Mouse (Mus musculus) layer of hippocampus, postnatal 10 days (tissue): ENCODE measurements around the gene Bach1. TPM values are rescaled to one million over a fixed set of nuclear protein-coding genes. Genes with fewer than 3 reads are reported as not detected.
A peak's percentile ranks its signal among the peaks of the same experiment; 100 is the strongest.

ENCODE experiments used
- DNase-seq, 2 experiments: peaks; one replicate each; pipeline ENCODE4 v3.0.0; 2021; ENCODE audit warnings: low spot score in 2 of 2
- total RNA-seq, 2 experiments: library from RNA; stranded (reverse); gene quantifications; 2 replicates each; pipeline ENCODE4 v1.2.3; 2021

Bach1 gene
- total RNA-seq, 2 experiments from 2014 or later = 18.2 to 19.2 TPM

DNA sequence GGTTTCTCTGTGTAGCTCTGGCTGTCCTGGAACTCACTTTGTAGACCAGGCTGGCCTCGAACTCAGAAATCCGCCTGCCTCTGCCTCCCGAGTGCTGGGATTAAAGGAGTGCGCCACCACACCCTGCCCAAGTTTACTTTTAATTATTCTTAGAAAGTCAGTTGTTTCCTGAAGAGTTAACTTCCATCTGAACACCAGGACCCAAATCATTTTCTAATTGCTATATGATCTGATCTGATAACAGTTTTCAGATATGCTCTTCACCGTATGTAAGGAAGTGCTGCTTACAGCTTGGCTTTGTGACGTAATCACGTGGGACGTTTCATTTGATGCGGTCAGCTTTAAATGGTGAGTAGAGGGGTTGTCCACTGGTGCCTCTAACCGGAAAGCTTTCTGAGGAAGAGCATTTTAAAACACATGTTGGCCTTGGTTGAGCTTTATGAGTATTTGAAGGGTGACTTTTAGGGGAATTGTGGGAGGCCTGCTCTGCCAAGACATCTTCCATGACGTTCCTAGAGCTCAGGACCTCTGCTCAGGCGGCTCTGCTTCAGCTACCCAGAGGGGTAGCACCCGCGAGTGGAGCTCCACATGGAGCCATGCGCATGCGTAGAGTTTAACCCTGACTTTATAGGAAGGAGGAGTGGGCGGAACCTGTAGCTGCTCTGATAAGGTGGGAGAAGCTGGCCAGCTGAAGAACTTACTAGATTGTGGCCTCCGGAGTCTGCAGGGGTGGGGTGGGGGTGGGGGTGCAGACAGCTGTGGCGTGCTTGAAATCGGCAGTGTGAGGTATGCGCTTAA, 39.3 kb downstream of the Bach1 start:
- DNase-seq = no peak

DNA sequence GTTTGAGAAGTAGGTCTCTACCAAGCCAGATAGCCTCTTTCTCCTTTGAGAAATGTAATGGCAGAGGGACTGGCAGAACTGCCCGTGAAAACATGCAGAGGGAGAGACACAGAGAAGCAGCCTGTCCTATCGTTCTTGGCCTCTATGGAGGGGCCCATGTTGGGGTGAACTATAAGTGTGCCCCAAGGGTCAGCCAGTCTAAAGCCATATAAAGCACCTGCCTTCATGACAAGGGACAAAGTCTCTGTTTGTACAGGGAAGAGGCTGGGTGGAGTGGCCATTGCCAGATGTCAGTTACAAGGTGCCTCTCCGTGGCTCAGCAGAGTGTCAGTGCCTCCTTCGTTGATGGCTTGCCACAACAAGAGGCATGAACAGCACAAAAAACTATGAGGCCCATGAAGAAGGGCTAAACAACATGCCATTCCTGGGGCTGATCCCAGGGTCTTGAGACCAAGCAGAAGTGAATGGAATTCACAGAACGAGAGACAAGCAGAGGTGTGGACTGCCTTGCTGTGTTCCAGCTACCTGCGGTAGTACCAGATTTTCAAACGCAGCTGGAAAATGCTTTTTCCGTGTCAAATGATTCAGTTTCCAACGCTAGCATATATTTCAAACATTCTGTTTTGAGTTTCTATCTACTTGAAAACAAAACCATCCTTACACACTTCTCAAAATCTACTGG, 42.4 kb downstream of the Bach1 start:
- DNase-seq = no peak

DNA sequence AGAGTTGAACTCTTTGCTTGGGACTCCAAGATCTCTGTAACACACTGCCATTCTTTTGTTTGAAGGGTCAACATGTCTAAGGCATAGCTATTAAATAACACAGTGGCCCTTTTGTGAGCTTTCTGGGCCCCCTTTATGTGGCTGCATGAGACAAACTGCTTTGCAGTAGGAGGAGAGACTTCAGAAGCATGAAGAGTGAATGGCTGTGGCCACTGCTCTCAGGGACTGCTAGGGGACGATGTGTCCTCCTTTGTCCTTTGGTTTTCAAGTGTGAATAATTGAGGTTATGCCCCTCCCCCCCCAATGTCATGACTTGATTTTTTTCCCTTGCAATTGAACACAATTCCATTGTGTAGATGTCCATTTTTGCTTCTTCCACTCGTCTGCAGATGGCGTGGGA, 44.9 kb downstream of the Bach1 start:
- no peak for DNase-seq

DNA sequence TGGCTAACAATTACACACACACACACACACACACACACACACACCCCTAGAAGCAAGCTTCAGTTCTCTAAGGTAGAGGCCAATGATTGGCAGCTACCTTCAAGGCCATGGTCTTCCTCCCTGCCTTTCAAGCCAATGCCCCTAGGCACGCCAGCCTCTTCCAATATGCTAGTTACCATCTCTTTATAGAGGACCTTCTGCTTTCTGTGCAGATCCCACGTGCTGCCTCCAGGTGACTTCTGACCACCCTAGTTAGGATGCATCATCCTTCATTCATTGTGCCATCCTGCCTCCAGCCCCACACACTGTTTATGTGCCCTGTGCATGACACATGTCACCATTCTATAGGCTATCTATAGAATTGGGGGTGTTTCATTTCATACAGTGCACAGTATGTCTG, 45.6 kb downstream of the Bach1 start:
- DNase-seq = no peak

DNA sequence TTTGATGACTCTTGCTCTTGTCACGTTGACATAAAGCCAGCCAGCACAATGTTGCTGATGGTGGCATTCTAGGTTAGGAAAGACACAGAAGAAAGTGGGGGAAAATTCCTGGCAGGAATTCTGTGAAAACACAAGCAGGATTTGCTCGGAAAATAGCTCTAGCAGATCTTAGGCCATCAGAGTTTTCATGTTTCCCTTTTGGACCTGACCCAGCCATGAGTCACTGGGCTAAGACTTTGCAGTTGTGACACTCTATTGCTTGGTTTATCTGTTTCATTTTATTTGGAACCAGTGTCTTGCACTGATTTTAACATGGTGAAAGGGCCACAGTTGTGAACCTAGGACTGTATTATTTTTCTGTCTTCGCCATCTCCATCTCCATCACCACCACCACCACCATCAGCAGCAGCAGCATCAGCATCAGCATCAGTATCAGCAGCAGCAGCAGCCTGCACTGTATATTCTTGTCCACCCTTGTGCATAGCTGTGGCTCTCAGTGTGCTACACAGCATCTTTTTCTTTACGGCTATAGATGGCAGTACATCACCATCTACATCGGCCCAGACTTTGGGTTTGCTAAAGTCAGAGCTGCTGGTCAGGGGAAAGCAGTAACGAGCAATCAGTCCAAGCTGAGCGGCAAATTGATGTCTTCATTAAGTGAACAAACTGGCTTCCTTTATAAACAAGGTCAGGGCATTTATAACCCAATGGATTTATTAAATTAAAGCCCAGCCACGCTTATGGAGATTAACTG, 46.6 kb downstream of the Bach1 start:
- DNase-seq = no peak

DNA sequence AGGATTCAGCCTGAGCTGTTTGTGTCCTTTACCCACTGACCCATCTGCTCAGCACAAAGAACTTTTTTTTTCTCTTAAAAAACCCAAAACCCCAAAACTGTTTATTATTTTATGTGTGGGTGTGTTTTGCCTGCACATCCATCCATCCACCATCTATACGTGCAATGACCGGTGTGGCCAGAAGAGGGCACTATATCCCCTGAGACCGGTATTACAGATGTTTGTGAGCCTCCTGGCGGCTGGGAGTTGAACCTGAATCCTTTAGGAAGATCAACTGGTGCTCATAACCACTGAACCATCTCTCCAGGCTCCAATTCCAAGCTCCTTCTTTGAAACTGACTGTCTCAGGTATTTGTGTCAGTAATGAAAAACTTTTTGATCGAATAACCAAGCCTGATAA, 48.0 kb downstream of the Bach1 start:
- DNase-seq = peak; percentile 62 to 71

DNA sequence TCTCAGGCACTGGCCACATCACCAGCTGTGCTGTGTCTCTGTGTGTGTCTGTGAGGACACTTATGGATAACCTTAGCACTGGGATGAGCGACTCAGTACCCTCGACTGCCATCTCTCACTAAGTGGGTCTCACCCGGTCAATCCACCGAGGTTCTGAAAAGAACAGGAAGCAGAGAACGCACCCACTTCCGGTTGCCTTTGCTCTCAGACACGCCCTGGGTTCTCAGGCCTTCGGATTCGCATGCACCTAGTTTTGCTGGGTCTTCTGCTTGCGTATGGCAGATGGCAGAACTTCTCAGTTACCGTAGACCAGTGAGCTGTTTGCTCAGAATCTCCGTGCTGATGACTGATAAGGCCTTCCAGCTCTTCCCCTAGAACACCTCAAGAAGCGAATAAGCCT, 52.5 kb downstream of the Bach1 start:
- no peak for DNase-seq

DNA sequence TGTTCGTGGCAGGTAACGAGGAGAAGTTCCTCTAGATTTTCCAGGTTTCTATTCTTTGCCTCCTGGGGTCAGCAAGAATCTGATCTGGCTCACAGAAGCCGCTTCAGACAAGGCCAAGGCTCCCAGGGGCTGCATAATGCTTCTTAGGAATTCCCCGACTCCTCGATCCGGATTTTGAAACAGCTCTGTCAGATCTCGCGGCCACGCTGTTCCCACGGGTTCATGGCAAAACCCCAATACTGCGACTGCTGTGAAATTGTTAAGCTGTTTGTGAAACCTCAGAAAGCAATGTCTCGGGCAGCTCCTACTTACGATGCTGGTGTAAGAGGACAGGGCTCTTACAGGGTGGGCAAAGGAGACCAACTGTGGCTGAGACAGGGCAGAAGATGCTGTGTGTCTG, 53.7 kb downstream of the Bach1 start:
- DNase-seq = peak in 1 of 2 experiments; percentile 27

DNA sequence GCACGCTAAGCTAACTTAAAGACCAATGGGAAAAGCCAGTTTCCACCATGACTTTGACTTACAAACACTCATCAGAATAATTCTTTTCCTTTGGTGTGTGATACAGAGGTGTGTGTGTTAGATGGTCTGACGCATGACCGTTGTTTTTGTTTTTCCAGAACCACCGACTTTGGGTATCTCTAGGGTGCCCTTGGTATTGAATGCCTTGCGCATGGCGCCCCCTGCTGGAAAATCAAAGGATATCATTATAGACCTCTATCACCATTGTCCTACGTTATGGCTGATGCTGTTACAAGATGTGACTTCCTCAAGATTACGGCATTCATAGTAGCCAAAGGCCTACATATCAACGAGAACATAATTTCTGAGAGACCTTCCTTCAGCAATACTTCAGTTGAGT, 56.1 kb downstream of the Bach1 start:
- peak; percentile 56 to 65 for DNase-seq

DNA sequence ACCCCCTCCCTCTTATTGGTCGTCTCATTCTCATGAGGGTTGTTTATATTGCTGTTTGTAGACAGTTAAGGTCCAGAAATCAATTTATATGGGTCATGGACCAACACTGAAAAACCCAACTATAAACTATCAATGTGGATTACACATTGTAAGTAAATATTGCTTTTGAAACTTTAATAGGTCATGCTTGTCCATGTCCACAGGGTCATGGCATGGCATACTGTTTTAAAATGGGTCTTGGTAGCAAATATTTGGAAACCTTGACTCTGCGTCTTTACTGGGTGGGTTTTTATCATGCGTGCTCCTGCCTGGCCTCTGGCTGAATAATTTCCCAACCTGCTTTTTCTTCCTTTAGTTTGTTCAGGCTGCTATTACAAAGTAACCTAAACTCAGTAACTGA, 57.2 kb downstream of the Bach1 start:
- DNase-seq = no peak

DNA sequence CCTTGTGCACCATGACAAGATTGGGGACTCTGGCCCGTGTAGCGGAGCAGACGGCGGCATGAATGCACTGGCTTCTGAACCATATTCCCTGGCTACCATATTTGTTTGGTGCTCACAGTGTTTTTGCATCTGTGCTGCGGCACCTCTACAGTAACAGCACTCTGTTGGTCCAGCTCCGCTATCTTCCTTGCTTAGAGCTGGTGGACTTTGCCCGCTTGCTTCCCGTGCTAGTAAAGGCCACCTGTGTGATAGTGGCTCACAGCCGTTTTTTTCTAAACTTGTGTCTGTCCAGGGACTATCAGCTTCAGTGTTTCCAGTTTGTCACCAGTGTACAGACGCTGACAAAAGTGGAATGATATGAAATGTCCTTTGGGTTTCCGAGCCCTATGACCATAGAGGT, 59.3 kb downstream of the Bach1 start:
- DNase-seq = no peak

DNA sequence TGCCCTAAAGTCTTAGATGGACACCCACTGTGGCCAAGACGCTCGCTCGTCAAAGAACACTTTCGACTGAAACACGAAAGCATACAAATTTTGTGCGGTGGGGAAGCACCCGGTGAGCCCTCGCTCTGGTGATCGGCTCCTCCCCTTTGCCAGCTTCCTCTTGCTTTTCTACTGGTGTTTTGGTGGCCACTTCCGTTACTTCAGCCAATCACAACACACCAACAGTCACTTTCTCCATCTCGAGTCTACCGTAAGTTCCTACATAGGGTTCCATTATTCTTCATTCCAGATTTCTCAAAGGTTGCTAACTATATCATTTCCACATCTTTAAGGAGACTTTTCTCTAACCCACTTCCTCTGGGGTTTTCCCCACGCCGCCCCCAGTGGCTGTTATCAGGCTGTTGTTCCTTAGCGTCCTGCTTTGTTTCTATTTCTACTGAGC, 65.9 kb downstream of the Bach1 start:
- no peak for DNase-seq

DNA sequence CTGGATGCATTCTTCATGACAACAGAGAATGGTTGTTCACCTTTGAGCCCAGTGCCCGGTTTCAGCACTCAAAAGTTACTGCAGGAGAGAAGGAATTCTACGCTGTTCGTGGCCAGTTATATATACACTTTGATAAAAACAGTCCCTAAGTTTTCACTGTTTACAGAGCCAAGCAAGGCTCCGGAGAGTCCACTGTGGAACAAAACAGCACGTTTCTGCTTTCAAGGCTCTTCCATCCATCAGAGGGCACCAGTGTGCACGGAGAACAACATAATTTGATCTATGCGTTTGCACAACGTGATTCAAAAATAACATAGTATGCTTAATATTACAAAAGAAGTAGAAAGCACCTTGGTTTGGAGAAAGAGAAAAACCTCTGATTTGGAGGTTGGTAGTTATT, 67.2 kb downstream of the Bach1 start:
- peak in 1 of 2 experiments; percentile 21 for DNase-seq

DNA sequence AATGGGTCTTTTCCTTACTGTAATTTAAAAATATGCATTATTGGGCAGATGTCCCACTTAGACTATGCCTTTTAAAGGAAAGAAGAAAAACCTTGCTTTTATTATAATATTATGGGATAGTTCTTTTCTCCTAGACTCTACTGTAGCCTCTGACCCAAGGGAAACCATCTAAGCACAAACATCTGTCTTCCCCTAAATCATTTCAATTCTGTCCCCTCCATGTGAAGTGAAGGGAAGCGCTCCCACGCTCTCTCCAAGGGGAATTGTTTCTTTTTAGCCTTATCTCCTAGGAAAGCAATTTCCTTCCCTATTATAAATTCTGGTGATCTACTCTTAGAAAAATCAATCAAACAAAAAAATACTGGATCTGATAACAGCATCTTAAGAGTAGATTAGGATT, 71.8 kb downstream of the Bach1 start:
- no peak for DNase-seq

DNA sequence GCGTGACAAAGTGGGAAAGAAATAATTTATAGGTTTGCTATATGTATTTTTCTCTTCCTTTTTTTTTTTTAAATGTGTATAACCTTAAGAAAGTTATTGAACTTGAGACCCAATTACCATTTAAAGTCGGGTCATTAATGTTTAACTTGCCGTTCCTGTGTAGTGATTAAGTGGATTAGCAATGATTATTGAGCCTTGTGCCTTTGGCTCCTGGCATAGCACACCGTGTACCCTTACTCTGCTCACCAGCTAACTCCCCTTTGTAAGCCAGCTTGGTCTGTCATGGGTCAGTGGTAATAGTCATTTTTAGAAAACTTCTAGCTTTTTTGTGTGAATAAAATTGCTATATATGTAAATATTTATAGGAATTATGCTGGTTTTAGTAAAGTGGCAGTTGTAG, 73.2 kb downstream of the Bach1 start:
- DNase-seq = no peak

DNA sequence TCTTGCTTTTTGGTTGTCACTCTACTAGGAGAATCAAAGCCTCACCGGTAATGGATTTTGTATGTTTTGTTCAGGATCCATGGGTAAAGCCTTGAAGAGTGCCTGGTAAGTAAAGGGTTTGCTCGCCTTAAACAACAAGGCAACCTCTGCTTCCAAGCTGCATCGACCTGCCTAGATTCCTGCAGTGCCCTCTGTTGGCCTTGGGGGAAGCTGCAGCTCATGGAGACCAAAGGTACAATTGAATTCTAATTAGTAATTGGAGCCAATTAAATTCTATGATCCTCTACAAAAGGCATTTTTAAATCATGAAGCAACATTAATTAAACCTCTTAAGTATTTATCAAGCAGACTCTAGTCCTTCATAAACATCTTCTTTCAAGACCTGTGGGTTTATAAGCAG, 75.7 kb downstream of the Bach1 start:
- peak in 1 of 2 experiments; percentile 24 for DNase-seq

DNA sequence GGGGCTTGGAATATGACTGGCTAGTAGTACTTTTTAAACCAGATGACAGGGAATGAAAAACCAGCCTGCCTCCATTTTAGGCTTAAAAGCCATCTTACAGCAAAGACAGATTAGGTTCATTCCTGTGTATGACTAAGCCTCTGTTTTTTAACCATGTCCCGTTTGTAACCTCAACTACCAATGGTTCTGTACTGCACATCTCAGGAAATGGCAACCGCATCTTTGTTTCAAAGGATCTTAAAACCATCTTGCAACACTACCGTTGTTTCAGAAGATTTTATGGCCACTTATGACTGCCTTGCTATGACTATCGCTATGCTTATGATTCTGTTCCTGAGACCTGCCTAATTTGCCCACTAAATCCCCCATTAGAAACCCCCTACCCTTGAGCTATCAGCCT, 78.6 kb downstream of the Bach1 start:
- DNase-seq = no peak

DNA sequence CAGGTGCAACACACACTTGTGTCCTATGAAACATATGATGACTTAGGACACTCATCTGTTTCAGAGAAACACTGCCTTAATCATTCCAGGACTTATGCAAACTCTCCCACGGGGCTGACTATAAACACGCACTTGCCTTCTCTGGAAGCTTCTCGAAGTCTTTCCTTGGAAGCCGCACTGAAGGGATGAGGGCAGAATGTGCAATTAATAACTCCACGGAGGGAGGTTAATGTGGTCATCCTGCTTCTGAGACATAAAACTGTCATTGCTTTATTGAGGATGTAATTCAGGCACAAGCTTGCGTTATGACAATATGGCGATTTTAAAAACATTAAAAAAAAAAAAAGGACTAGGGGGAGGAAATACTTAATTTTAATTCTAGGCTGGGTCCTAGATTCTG, 82.9 kb downstream of the Bach1 start:
- DNase-seq = no peak
